Mouse (Mus musculus) embryonic facial prominence, embryonic 15.5 days (tissue): ENCODE measurements at regions not wholly inside any gene's neighbourhood (a gene's known extent, or its start where the extent isn't known, plus 50 kb on each side); places are given as distances from the start of the nearest gene placed in this dataset.
"Not testable (repeated sequence)": the region's sequence is repeated elsewhere in the genome, so short reads cannot be mapped to it uniquely, and the experiment has no call there.

Experiments
- ATAC-seq: fragments of 200-750 bp; cut with Nextera tagmentation; 2 replicates; pipeline ENCODE4 v1.8.0; 2017; ENCODE audit warnings: low read depth, moderate TSS enrichment; ENCODE audit not compliant: insufficient number of reproducible peaks, low FRiP score, low TSS enrichment
- H3K27ac ChIP-seq: fragments of 300-500 bp; sonication (generic); replicated peaks from 2 replicates; pipeline ENCODE4 v1.5.1; 2015; ENCODE audit warnings: mild to moderate bottlenecking, inconsistent platforms
- H3K27me3 ChIP-seq: fragments of 300-500 bp; sonication (generic); 2 replicates; pipeline ENCODE4 v1.6.1; 2015; ENCODE audit warnings: inconsistent platforms
- H3K36me3 ChIP-seq: fragments of 300-500 bp; sonication (generic); 2 replicates; pipeline ENCODE4 v1.6.1; 2015; ENCODE audit warnings: mild to moderate bottlenecking, inconsistent platforms
- H3K4me1 ChIP-seq: fragments of 300-500 bp; sonication (generic); 2 replicates; pipeline ENCODE4 v1.6.1; 2015; ENCODE audit warnings: inconsistent platforms
- H3K4me2 ChIP-seq: fragments of 300-500 bp; sonication (generic); replicated peaks from 2 replicates; pipeline ENCODE4 v1.6.1; 2015; ENCODE audit warnings: mild to moderate bottlenecking, inconsistent platforms
- H3K4me3 ChIP-seq: fragments of 300-500 bp; sonication (generic); replicated peaks from 2 replicates; pipeline ENCODE4 v1.5.1; 2015; ENCODE audit warnings: mild to moderate bottlenecking, inconsistent platforms
- H3K9ac ChIP-seq: fragments of 300-500 bp; sonication (generic); 2 replicates; pipeline ENCODE4 v1.6.1; 2015; ENCODE audit warnings: inconsistent platforms
- H3K9me3 ChIP-seq: fragments of 300-500 bp; sonication (generic); replicated peaks from 2 replicates; pipeline ENCODE4 v1.6.1; 2016; ENCODE audit warnings: inconsistent platforms
- WGBS: fragments of 180-500 bp; shearing (Covaris S2); methylation state at CpG from one replicate; pipeline ENCODE4 v1.1.7; 2015; 5-methylcytosine and 5-hydroxymethylcytosine counted together

- Histone ChIP-seq H3K9ac (no peak overlapping the region), H3K4me2 (no peak overlapping the region), H3K4me1 (no peaks in the 10 kb centered on the region), H3K4me3 (no peak overlapping the region), H3K9me3 (no peaks in the 10 kb centered on the region), H3K27me3 (no peaks in the 10 kb centered on the region), H3K27ac (no peak overlapping the region), H3K36me3 (no peaks in the 10 kb centered on the region)
- ATAC-seq: no peak
- WGBS: no CpG with 5 or more reads among the region's 11 CpGs
Observed at GRCm38 (mm10) chr8:34280433-34280832, 168.9 kb upstream of the Gm10131 start.

GRCm38 (mm10) chr8:34275977-34276660, 164.6 kb upstream of the Gm10131 start:
- no peak for ATAC-seq
- H3K27me3 ChIP-seq: no peaks in the 10 kb centered on the region
- H3K9ac ChIP-seq: no peak overlapping the region
- no peak overlapping the region for H3K4me3 ChIP-seq
- no peak overlapping the region for H3K27ac ChIP-seq
- no peaks in the 10 kb centered on the region for H3K9me3 ChIP-seq
- H3K4me1 ChIP-seq: no peaks in the 10 kb centered on the region
- H3K4me2 ChIP-seq: no peak overlapping the region
- WGBS: 68% methylated on average over 7 of the region's 7 CpGs
- no peaks in the 10 kb centered on the region for H3K36me3 ChIP-seq

- not testable (repeated sequence) for ATAC-seq, H3K9ac ChIP-seq, H3K27me3 ChIP-seq, H3K9me3 ChIP-seq, H3K4me2 ChIP-seq, H3K4me3 ChIP-seq, H3K4me1 ChIP-seq, H3K36me3 ChIP-seq, H3K27ac ChIP-seq
- WGBS: 90% methylated on average over 2 of the region's 2 CpGs
Observed at GRCm38 (mm10) chr8:34274796-34275195, 163.3 kb upstream of the Gm10131 start.

DNA sequence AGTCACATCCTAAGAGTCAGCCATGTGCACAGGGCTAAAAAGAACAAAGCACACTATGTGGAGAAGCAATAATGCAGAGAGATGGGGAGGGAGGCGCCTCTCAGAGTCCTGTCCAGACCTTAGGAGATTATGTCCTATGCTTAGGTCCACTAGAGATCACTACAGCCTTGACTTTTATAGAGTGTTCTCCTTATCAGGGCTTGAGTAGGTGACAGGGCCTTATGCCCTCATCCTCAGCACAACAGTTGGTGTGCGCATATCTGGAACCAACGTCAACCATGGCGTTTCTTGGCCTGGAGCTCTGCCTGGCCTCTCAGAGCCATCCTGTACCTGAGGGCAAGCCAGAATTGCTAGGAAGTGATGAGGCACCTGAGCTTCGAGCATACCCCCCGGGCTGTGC, 162.6 kb upstream of the Gm10131 start:
- Histone ChIP-seq H3K9me3 (no peaks in the 10 kb centered on the region), H3K27me3 (no peaks in the 10 kb centered on the region), H3K4me2 (no peak overlapping the region), H3K9ac (no peak overlapping the region), H3K36me3 (no peaks in the 10 kb centered on the region), H3K4me3 (no peak overlapping the region), H3K27ac (no peak overlapping the region), H3K4me1 (no peaks in the 10 kb centered on the region)
- 86% methylated on average over 6 of the region's 6 CpGs for WGBS
- no peak for ATAC-seq

- Histone ChIP-seq H3K9ac (no peak overlapping the region), H3K27me3 (no peaks in the 10 kb centered on the region), H3K27ac (no peak overlapping the region), H3K4me2 (no peak overlapping the region), H3K4me3 (no peak overlapping the region), H3K9me3 (no peaks in the 10 kb centered on the region), H3K36me3 (no peaks in the 10 kb centered on the region), H3K4me1 (no peaks in the 10 kb centered on the region)
- no peak for ATAC-seq
- WGBS: 55% methylated on average over 6 of the region's 6 CpGs
Observed at GRCm38 (mm10) chr8:34269848-34270247, 158.3 kb upstream of the Gm10131 start.

DNA sequence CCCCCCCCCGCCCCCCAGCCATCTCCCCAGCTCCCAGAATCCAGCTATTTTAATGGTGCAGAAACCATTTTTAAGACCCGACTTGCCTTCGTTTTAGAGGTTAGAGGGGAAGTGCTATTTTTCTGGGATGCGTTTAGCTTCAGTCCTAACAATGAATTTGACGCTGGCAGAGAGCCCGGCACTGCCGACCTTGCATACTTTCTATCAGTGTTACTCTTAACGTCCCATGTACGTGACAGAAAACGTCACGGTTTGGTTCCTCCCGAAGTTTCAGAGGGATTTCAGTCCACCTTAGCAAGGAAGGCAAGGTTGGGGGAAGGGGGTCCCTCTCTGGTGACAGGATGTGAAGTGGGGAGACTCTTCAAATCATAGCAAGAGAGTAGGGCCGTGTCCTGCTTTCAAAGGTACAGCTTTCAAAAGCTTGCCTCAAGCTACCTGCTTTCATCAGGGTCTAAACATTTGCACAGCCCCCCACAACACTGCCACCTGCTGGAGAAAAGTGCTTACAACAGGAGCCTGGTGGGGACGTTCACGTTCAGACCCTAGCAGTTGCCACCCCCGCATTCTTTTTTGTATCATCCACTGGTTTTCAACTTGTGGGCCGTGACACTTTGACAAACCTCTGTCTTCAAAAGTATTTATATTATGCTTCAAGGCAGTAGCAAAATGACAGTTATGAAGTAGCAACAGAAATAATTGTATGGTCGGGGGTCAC, 157.4 kb upstream of the Gm10131 start:
- no peaks in the 10 kb centered on the region for H3K9me3 ChIP-seq
- H3K4me3 ChIP-seq: no peak overlapping the region
- H3K4me2 ChIP-seq: no peak overlapping the region
- ATAC-seq: no peak
- no peaks in the 10 kb centered on the region for H3K27me3 ChIP-seq
- whole genome bisulfite sequencing: 85% methylated on average over 18 of the region's 18 CpGs
- H3K27ac ChIP-seq: no peak overlapping the region
- H3K4me1 ChIP-seq: no peaks in the 10 kb centered on the region
- H3K36me3 ChIP-seq: no peaks in the 10 kb centered on the region
- H3K9ac ChIP-seq: no peak overlapping the region

DNA sequence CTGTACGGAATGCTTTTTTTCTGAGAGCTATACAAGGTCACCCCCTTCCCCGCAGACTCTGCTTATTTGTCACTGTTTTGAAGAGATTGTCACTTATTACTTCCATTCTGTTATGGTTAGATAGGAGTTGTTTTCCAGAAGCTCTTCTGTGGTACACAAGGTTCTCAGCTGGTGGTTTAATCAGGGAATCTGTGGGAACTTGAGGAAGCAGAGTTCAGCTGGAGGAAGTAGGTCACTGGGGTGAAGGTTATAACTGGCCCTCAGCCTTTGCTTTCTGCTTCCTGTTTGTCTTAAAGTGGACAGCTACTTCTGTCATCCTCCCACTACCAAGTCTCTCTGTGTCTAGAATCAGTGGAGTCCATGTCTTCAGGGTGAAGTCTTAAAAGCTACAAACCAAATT, 143.4 kb upstream of the Gm10131 start:
- Histone ChIP-seq H3K9me3 (no peaks in the 10 kb centered on the region), H3K36me3 (no peaks in the 10 kb centered on the region), H3K4me1 (no peaks in the 10 kb centered on the region), H3K4me3 (no peak overlapping the region), H3K4me2 (no peak overlapping the region), H3K9ac (no peak overlapping the region), H3K27ac (no peak overlapping the region), H3K27me3 (no peaks in the 10 kb centered on the region)
- no peak for ATAC-seq
- WGBS: 84% methylated on average over 2 of the region's 2 CpGs

DNA sequence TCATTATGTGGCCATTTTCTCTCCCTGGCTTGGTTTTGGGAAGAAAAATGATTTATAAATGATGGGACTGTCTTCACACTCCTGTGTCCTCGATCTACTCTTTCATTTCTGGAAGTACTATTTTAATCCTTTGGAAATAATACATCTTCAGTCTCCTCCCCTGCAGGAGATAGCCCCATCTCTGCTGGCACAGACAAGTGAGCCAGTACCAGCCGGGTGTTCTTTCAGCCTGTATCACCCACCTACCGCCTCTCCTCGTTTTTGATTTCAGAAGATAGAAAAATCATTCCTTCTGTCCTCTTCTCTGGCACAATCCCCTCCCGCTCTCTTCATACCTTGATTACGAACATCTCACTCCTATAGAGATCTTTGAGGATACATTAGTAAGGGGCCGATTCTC, 140.4 kb upstream of the Gm10131 start:
- Histone ChIP-seq H3K27ac (no peak overlapping the region), H3K4me1 (no peaks in the 10 kb centered on the region), H3K9me3 (no peaks in the 10 kb centered on the region), H3K36me3 (no peaks in the 10 kb centered on the region), H3K27me3 (no peaks in the 10 kb centered on the region), H3K4me3 (no peak overlapping the region), H3K4me2 (no peak overlapping the region), H3K9ac (no peak overlapping the region)
- WGBS: 88% methylated on average over 7 of the region's 7 CpGs
- no peak for ATAC-seq

DNA sequence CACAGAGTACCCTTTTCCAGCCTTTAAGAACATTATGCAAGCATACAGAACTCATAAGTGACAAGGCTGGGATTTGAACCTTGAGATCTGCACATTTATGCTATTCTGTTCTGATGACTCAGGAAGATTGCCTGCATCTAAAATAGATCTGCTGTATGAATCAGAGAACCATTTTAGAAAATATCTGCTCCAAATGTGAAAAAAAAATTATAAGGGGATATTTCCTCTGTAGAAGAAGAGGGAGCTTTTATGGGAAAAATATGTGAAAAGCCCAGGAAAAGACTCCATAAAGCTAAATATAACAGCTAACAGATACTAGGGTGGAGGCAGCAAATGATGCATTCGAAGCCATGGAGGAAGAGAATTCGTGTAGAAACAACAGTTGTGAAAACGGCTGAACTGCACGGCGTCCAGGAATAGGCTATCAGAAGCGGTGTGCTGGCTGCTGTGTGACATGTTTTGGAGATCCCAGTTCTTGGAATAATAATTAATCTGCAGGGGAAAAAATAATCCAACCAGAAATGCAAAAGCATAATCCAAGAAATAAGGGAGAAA, 127.9 kb upstream of the Gm10131 start:
- Histone ChIP-seq H3K9ac (no peak overlapping the region), H3K4me1 (no peaks in the 10 kb centered on the region), H3K9me3 (no peaks in the 10 kb centered on the region), H3K4me2 (no peak overlapping the region), H3K4me3 (no peak overlapping the region), H3K27me3 (no peaks in the 10 kb centered on the region), H3K36me3 (no peaks in the 10 kb centered on the region), H3K27ac (no peak overlapping the region)
- ATAC-seq: no peak
- 73% methylated on average over 6 of the region's 6 CpGs for WGBS

- no peak for ATAC-seq
- Histone ChIP-seq H3K4me2 (no peak overlapping the region), H3K36me3 (no peaks in the 10 kb centered on the region), H3K27me3 (no peaks in the 10 kb centered on the region), H3K9me3 (no peaks in the 10 kb centered on the region), H3K4me3 (no peak overlapping the region), H3K4me1 (no peaks in the 10 kb centered on the region), H3K9ac (no peak overlapping the region), H3K27ac (no peak overlapping the region)
- 68% methylated on average over 4 of the region's 4 CpGs for WGBS
Observed at GRCm38 (mm10) chr8:34233705-34234104, 122.2 kb upstream of the Gm10131 start.

DNA sequence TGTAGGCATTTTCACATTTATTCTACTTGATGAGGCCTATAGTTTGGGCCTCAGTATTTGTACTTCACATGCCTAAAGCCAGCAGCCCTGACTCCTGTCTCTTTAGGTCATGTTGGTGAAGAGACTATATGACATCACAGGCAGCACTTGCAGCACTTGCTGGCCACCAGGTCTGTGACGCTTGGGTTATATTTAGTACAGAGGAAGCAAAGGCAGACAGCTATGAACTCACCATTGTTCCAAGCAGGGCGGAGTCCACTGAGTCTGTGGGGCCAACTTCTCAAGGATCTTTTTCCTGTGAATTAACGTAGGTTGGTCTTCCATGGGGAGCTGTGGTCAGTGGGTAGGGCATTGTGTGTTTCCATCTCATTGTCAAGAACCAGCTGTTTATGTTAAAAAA, 117.9 kb upstream of the Gm10131 start:
- no peak overlapping the region for H3K27ac ChIP-seq
- H3K9ac ChIP-seq: no peak overlapping the region
- no peak overlapping the region for H3K4me2 ChIP-seq
- H3K36me3 ChIP-seq: no peaks in the 10 kb centered on the region
- H3K4me3 ChIP-seq: no peak overlapping the region
- H3K9me3 ChIP-seq: no peaks in the 10 kb centered on the region
- 66% methylated on average over 3 of the region's 3 CpGs for WGBS
- no peaks in the 10 kb centered on the region for H3K27me3 ChIP-seq
- no peaks in the 10 kb centered on the region for H3K4me1 ChIP-seq
- no peak for ATAC-seq
